Mouse (Mus musculus) left cerebral cortex, adult 8-10 months (tissue): ENCODE data around the gene Spata13. TPM values are rescaled to one million over a fixed set of nuclear protein-coding genes. Genes with fewer than 3 reads are reported as not detected.

Experiments used
- DNase-seq, 2 experiments: peaks; one replicate each; pipeline ENCODE4 v3.0.0; 2022; ENCODE audit warnings: low spot score in 2 of 2
- total RNA-seq, 4 experiments: library from RNA; stranded (reverse); gene quantifications; 2 replicates each; pipeline ENCODE4 v1.2.4; 2022

The Spata13 gene
- total RNA-seq, 4 experiments from 2014 or later = 28.4 to 33.8 (median 31.9) TPM

GRCm38 (mm10) chr14:60639195-60639594, 5.4 kb downstream of the Spata13 start:
- no peak for DNase-seq

- DNase-seq = no peak
Observed at GRCm38 (mm10) chr14:60641120-60641519, 7.3 kb downstream of the Spata13 start.

GRCm38 (mm10) chr14:60642131-60642530, 8.3 kb downstream of the Spata13 start:
- no peak for DNase-seq

GRCm38 (mm10) chr14:60643098-60643870, 9.5 kb downstream of the Spata13 start:
- DNase-seq = no peak

GRCm38 (mm10) chr14:60646373-60646772, 12.6 kb downstream of the Spata13 start:
- DNase-seq = no peak

- DNase-seq = no peak
Observed at GRCm38 (mm10) chr14:60647885-60648284, 14.1 kb downstream of the Spata13 start.

- DNase-seq = no peak
Observed at GRCm38 (mm10) chr14:60648956-60649355, 15.2 kb downstream of the Spata13 start.

GRCm38 (mm10) chr14:60653184-60653583, 19.4 kb downstream of the Spata13 start:
- DNase-seq = no peak

GRCm38 (mm10) chr14:60653977-60654376, 20.2 kb downstream of the Spata13 start:
- no peak for DNase-seq

GRCm38 (mm10) chr14:60654708-60655107, 20.9 kb downstream of the Spata13 start:
- DNase-seq = no peak

- DNase-seq = peak; percentile 32 to 77
Observed at GRCm38 (mm10) chr14:60655941-60656700, 22.3 kb downstream of the Spata13 start.

GRCm38 (mm10) chr14:60656701-60657085, 22.9 kb downstream of the Spata13 start:
- no peak for DNase-seq

- DNase-seq = no peak
Observed at GRCm38 (mm10) chr14:60657891-60658290, 24.1 kb downstream of the Spata13 start.

GRCm38 (mm10) chr14:60659498-60659897, 25.7 kb downstream of the Spata13 start:
- peak; percentile 39 to 78 for DNase-seq

GRCm38 (mm10) chr14:60660591-60660990, 26.8 kb downstream of the Spata13 start:
- no peak for DNase-seq

GRCm38 (mm10) chr14:60661281-60661680, 27.5 kb downstream of the Spata13 start:
- no peak for DNase-seq

GRCm38 (mm10) chr14:60663309-60663940, 29.6 kb downstream of the Spata13 start:
- DNase-seq = no peak

GRCm38 (mm10) chr14:60664641-60665040, 30.8 kb downstream of the Spata13 start:
- no peak for DNase-seq

GRCm38 (mm10) chr14:60665263-60665662, 31.5 kb downstream of the Spata13 start:
- DNase-seq = no peak

- no peak for DNase-seq
Observed at GRCm38 (mm10) chr14:60666252-60666651, 32.5 kb downstream of the Spata13 start.

GRCm38 (mm10) chr14:60670191-60670590, 36.4 kb downstream of the Spata13 start:
- no peak for DNase-seq

GRCm38 (mm10) chr14:60671504-60671903, 37.7 kb downstream of the Spata13 start:
- DNase-seq = no peak
